Mouse (Mus musculus) right cerebral cortex, postnatal 4 days (tissue): ENCODE measurements around the gene Hoxb9.

Source experiments
- DNase-seq: peaks from one replicate; pipeline ENCODE4 v3.0.0-alpha.2; 2022

The Hoxb9 gene

DNA sequence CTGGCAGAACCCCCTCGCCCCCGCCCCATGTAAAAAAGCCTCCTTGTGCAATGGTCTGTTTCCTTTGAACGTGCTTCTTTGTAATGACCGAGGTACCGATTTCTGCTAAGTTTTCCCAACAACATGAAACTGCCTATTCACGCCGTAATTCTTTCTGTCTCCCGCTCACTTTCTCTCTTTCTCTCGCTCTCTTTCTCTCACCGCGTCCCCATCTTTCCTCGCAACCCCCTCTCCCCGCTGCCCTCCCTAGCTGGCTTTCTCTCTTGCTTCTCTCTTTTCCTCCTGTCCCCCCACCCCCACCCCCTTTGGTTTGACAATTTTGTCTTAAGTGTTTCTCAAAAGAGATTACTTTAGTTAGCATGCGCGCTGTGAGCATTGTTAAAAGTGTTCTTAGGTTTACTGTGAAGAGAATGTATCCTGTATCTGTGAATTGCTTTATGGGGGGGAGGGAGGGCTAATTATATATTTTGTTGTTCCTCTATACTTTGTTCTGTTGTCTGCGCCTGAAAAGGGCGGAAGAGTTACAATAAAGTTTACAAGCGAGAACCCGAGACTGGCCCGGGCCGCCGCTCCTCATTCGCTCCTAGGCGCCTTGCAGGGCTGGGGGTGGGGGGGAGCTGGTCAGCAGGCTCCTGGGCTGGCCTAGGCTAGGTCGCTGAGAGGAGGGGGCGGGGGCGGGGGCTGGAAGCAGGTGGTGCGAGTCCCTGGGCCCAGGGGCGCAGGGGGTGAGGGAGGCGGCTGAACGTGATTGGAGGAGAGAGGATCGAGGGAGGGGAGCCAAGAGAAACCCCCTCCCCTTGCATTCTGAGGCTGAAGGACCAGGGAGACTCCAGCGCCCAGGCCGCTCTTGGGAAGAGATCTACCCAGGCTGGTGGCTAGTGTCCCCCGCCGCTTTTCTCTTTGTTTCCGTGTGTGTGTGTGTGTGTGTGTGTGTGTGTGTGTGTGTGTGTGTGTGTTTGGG is 13.8 kb downstream of the Hoxb9 start:
- no peak for DNase-seq

DNA sequence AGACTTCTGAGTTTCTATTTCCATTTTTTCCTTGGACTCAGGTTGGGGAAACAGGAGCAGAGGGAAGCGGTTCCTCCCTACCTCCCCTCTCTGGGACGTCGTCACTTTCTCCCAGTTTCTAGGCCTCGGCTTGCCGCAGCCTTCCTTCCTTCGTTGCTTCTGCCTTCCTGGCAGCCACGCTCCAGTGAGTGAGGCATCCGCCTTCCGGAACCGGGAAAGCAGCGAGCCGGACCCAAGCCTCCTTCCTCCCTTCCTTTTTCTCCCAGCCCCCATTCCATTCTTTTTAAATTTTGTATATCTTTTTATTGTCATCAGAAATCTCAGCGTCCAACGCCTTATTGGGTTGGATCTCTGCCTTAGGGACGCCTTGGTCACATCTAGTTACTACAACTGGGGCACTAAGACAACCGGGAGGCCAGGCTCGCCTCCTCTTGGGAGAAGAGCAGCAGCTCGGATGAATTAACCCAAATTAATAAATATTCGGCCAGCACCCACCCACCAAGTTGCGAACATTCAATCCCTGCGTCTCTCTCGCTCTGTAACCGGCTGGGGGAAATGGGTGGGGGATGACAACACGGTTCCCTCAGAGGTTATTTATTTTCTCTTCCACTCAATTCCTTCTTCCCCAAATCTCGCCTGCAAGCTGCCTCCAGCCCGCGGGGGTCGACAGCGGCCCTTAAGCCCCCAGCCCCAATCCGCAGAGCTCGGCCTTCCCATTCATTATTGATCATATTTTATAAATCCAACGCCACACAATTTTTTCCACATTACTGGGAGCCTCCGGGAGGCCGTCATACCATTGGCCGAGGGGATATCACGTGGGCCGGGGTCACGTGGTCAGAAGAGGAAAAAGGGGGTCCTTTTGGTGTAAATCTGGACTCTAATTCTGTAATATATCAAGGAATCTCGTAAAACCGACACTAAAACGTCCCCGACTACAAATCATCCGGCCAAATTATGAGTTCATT is 14.8 kb downstream of the Hoxb9 start, which contains the start of gene Hoxb7:
TSS of gene Hoxb7 (plus strand) at position 853 of the 968 bp plus-strand sequence.
- DNase-seq, result no peak

DNA sequence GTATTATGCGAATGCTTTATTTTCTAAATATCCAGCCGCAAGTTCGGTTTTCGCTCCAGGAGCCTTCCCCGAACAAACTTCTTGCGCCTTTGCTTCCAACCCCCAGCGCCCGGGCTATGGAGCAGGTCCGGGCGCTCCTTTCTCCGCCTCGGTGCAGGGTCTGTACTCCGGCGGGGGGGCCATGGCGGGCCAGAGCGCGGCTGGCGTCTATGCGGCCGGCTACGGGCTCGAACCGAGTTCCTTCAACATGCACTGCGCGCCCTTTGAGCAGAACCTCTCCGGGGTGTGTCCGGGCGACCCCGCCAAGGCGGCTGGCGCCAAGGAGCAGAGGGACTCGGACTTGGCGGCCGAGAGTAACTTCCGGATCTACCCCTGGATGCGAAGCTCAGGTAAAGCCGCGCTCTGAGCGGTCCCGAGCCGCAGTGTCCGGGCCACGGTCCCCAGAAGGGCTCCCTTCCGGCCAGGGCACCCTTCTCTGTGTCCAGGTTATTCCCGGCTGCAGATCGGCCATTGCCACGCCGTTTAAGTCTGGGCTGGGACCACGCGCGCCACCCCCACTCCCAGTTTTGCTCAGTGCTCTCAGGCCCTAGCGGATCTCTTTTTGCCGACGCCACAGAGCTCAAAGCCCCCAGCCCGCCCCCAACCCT is 15.6 kb downstream of the Hoxb9 start:
- DNase-seq, result no peak

DNA sequence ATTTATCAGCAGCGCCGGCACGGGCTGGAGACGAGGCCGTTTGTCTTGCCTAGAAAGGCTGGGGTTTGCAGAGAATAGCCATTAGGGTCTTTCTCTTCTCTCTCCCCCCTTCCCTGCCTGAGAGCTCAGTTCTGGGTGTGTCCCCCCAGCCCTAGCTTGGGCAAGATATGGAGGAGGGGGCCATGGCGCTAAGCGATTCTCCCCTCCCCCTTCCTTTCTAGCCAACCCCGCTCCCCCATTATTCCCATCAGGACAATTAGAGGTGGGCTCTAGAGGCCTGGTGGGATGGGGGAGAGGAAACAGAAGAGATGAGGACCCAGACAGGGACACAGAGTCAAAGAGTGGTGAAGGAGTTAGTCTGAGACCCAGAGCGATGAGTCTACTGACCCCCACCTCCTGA is 16.2 kb downstream of the Hoxb9 start:
- no peak for DNase-seq

DNA sequence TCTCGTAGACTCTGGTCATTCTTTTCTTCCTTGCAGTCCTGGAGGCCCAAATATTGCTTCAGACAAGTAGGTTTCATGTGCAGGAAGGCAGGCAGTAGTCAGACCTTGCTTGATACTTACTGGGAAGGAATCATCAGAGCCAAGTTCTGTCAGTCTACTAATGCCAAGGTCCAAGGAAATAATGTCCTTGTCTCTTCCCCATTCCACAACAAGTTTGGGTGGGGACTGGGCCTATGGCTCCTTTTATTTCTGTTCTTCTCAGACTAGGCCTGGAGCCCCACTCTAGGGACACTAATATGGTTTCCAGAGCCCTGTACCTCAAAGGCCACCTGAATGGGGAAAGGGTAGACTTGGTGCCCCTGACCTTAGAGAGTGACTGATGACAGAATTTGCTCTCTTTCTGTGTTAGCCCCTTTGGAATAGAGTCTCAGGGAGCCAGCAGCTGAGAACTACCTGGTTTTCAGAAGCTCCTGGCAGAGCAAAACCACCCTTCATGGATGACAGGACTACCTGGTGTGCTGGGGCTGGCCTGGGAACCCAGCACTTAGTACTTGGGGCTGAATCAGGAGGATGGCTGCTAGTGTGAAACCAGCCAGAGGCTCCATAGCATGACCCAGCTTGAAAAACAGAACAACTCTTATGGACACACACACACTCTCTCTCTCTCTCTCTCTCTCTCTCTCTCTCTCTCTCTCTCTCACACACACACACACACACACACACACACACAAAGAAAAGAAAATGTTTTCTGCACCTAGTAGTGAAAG is 17.4 kb downstream of the Hoxb9 start:
- DNase-seq, result no peak

DNA sequence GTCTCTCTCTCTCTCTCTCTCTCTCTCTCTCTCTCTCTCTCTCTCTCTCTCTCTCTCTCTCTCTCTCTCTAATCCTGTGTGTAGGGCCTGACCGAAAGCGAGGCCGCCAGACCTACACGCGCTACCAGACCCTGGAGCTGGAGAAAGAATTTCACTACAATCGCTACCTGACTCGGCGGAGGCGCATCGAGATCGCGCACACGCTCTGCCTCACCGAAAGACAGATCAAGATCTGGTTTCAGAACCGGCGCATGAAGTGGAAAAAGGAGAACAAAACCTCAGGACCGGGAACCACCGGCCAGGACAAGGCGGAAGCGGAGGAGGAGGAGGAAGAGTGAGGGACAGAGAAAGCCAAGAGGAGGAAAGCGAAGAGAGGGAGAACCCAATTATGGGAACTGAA is 18.0 kb downstream of the Hoxb9 start:
- DNase-seq, result no peak

DNA sequence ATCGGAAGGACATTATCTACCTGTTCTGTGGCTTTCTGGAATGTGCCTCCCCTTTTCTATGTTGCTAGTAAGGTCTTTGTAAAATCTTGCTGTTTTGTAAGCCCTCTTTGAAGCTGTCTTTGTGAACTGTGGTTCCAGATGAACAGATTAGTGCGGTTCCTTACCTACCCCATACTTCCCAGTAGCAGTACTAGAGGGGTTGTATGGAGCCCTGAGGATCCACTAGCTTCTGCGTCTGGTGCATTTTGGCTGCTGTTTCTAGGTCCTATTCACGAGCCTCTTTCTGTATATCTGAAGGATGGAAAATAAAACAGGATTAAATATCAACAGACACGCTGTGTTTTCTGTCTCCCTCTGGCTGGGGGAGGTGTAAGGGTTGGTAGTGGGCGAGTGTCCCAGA is 18.6 kb downstream of the Hoxb9 start:
- no peak for DNase-seq

DNA sequence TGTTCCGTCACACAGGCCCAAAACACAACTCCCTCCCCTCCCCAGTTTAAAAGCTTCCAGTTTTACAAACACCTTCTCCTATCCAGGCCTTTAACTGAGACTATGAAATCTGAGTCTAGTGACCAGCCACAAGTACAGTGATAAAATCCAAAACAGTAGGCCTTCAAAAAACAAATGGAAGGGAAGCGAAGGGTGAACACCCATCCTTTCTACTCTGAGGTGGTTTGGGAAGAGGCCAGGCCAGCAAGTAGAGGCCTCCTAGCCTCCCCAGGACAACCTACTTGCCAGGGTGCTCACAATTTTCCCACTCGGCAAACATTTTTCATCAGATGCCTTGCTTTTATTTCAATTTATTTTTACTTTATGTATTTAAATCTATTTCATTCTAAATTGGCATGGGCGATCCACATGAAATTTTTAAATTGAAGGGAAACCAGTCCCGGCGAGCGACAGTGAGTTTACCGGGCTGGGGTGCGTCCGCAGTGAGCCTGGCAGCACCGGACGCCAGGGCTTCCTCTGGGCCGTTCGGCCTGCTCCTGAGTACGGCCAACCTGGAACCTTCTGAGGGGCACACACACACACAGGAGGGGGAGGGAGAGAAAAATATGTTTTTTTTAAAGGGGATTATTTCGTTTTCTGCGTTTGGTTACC is 19.6 kb downstream of the Hoxb9 start:
- no peak for DNase-seq

DNA sequence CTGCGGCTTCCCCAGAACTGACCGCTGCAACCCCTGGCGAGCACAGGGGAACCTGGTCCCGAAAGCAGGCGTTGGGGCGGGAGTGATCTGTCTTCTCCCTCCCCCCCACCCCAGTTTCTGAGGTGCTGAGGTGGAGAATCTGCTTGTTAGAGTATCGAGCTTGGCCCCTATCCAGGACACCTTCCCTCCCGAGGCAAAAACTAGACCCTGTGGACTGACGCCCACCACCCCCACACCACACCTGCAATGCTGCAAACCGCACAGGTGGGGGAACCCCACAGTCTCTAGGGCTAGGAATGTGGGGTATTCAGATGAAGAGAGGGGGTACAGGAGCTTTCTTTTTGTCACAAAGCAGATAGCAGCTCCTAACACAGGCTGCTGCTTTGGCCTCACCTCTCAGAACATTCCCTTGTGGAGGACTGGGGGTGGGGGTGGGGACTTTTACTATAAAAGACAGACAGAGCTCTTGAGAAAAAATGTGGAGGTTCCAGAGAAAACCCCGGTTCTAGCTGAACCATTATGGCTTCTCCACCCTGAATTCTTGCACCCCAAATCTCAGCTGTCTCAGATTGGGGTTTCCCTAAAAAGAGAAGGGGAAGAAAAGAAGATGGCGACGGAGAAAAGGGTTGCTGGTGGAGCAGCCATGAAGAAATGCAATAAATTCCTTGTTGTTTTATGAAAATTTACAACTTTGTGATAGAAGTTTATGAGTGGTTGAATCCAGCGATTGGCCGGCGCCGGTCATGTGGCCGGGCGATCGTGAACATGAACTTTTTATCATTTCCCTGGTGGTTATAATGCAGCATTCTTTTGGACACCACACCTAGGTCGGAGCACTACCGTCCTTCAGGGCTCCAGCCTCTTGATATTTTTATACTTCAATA is 20.7 kb downstream of the Hoxb9 start, which contains the start of gene Hoxb6:
TSS of gene Hoxb6 (plus strand) at position 796 of the 884 bp plus-strand sequence.
- no peak for DNase-seq

DNA sequence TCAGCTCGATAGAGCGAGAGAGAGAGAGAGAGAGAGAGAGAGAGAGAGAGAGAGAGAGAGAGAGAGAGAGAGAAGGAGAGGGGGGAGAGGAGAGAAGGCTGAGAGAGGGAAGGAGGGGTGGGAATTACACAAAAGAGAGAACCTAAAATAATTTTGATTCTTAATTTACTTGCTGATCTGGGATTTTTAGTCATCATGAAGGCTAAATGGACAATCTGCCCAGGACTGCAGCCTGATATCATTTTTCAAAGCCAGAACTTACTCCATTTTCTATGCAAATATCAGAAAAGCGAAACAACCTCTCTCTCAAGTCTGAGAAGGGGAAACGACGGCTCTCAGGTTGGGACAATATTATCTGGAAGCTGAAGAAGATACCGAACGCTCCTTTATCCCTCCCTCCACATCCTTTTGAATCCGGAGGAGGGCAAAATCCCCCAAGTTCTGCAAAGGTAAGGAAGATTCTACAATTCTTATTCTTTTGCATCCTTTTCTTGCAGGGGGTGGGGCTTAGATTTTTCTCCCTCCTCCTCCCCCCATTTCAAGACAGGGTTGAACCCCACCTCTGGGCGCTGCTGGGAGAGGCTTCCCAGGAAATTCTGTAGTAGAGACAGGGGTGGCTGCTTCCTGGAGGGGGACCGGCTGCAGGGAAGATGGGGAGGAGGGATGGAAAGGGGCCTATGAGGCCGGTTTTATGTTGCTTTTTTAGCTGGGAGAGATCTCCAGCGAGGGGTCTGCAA is 21.5 kb downstream of the Hoxb9 start:
- no peak for DNase-seq

DNA sequence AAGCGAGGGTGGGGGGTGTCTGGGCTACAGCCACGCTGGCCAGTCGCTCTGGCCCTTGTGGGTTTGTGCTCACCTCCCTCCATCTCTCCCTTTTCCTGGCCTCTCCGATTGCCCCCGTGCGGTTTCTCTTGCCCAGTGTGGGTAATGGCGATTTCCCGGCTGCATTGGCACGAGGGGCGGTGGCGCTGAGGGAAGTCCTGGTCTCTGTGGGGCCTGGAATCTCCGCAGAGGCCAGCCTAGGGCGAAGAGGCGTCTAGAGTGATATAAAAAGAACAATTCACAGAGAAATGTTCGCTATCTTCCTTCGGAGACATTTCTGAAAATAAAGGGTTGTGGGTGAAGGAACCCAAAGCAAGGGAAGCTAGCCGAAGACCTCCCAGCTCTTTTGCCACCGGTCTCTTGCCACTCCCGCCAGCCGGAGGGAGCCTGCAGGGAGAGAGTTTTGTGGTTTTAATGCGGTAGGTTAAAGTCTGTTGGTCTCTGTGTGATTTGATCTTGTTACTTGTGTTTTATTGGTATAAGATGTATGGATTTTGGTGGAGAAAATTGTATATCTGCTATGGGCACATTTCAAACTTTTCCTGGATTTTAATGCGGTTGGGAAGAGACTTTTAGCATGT is 22.2 kb downstream of the Hoxb9 start:
- DNase-seq, result no peak

DNA sequence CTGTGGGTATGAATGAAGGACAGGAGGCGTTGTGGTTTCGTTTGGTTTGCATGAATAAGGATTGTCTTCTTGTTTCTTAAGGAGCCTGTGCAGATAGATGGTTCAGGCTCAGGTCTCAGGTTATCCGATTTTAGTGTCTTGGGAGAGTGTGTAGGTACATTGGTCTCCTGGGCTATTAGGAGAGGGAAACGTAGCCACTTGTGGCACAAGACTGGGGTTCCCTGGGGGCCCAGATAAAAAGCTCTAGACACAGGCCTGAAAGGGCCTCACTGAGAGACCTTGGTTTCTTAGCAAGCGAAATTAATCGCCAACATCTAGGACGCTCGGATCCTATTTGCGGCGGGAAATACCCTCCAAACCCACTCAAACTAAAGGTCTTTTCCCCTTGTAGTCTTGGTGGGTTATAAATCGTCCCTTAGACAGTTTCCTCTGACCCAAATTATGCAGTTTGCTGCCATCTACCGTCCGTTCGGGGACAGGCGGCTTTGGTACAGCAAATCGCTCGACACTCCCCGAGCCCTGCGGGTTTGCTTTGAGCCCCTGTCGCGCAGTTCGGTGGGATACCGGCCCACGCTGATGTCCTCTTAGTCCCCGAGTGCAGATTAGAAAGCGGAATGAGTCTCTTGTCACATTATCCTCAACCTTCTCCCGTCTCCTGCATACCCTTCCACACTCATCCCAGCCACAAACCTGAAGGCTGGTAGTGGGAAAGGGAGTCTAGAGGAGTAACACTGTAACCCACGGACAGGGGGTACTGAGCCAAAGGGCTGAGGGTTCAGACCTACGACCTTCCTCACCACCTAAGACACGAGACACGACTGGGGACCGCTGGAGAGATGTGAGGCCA is 23.2 kb downstream of the Hoxb9 start:
- DNase-seq, result peak; percentile 69

DNA sequence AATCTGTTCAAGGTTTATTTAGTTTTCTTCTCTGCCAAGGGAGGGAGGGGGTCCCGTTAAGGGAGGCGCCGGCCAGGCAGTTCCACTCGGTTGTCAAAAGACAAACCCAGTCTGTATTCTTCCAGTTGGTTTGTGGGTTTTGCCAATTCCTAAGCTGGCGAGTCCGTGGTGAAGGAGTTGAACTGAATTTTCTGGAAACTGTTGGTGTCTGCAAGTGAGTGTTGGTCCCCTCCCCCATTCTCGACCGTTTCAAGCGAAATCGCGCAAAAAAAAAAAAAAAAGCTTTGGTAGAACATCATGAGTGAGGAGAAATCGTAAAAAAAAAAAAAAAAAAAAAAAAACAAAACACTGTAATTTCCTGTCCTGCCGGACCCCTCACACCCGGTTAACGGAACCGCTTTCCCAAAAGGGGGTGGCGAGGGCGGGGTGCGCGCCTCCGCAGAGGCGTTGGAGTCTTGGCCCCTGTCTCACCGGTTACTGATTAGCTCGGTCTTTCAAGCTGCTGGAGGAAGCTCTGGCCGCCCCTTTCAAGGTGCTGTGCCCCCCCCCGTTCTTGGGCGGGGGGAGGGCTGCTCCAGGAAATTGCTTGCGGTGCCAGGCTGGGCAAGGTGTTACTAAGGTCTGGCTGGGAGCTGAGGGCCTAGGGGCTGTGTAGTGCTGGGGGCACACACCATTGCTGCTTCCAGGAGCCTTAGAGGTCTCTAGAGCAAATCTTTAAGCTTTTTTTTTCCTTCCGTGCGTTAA is 24.0 kb downstream of the Hoxb9 start:
- no peak for DNase-seq

DNA sequence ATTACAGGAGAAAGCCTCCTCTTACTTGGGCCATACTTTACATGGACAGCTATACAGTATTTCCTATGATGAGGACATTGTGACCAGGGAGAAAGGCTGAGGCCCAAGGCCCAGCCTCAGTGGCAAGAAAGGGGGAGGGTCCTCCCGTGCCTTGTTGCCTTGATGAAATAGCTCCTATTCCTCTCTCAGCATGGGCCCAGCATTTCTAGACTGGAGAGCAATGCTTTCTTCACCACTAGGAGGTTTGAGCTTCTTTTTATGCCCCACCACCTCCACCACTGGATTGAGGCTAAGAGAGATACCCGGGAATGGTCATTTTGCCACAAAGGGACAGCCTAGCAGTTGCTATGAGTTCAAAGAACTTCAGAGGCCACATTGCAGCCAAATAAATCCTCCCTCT is 25.7 kb downstream of the Hoxb9 start:
- no peak for DNase-seq

DNA sequence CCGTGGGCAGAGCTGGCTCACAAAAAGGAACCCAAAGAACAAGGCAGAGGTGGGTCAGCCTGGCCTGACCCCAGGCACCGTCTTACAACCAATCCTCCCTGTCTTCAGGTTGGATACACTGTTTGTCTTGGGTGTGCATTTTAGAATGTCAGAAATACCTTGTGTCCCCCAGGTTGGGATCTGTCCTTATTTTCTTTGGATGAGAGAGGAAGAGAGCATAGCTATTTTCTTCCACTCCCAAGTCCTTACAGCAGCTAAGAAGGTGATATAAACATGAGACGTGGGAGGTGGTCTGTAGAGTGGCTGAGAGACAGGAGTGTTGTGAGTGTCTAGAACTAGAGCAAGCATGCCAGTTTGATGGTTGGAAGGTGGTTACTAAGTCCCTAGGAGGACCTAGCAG is 26.2 kb downstream of the Hoxb9 start:
- no peak for DNase-seq

DNA sequence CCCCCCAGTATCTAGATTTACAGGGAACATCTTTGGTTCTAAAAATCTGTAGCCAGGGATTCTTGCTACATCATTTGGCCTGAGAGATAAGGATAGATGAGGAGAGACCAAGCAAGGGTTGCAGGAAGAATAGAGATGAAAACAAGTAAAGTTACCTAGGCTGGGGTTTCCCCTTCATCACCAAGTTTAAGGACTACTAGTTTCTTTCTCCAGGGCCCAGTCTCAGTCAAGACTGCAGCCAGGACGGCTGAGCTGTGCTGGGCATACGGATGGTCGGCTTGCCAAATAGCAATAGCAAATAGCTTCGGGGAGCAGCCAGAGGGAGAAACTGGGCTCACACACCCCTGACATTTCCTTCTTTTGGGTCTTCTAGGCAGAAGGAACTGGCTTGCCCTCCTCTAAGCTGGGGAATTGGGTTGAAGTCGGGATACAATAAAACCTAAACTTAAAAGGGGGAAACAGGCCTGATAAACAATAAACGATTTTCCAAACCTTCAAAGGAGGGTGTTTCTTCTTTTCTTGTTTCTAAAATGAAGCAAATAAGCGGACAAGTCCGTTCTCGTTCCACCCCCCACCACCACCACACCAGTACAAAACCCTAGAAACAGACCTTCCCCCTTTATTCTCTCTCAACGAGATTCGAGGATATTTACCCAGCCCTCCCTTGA is 26.8 kb downstream of the Hoxb9 start:
- no peak for DNase-seq
